Mouse (Mus musculus) C3H10T1/2 (cell line): ENCODE data around the gene Hmga1. TPM values are rescaled to one million over a fixed set of nuclear protein-coding genes. Genes with fewer than 3 reads are reported as not detected.

Source experiments
- polyA plus RNA-seq, 2 experiments: library from polyadenylated mRNA; unstranded; fragments of >200 nt; fragmentation: generic; extraction: Trizol; gene quantifications; one replicate each; pipeline ENCODE4 v1.2.1; 2012; ENCODE audit warnings: missing spikeins in 2 of 2

Gene Hmga1
- 100 to 1,000 TPM in 1 of 2 experiments, 10 to 100 TPM in 1; 34.8 to 687 TPM for polyA plus RNA-seq

GRCm38 (mm10) chr17:27556315-27557011, at the start of gene Hmga1:
Gene Hmga1 (plus strand): TSS chr17:27556497.

GRCm38 (mm10) chr17:27521303-27521702, 35.0 kb upstream of the Hmga1 start, which contains the start of gene Grm4:
Gene Grm4 (minus strand): TSS chr17:27521403.

GRCm38 (mm10) chr17:27565163-27565941, 9.1 kb downstream of the Hmga1 start, which contains the start of gene AI413582:
Gene AI413582 (minus strand): TSS chr17:27565756.

Other genes starting within 250 kb of the Hmga1 start
- under 1 TPM in 1 of 2 experiments, not detected in 1; 0.01 TPM for gene Grm4, start 35.1 kb upstream of the Hmga1 start, polyA plus RNA-seq
- 10 to 100 TPM; 39.7 to 77.1 TPM for gene AI413582, start 9.3 kb downstream of the Hmga1 start, polyA plus RNA-seq
- gene Nudt3, start 67.0 kb downstream of the Hmga1 start, polyA plus RNA-seq: 100 to 1,000 TPM in 1 of 2 experiments, 10 to 100 TPM in 1; 98.8 to 115 TPM
- not detected for gene RPS10-NUDT3, start 78.7 kb downstream of the Hmga1 start, polyA plus RNA-seq
- 1,000 to 10,000 TPM; 5,609 to 9,497 TPM for gene Rps10, start 80.2 kb downstream of the Hmga1 start, polyA plus RNA-seq
- gene Pacsin1, start 99.0 kb downstream of the Hmga1 start, polyA plus RNA-seq: under 1 TPM in 1 of 2 experiments, not detected in 1; 0.14 TPM
- gene Spdef, start 172.5 kb downstream of the Hmga1 start, polyA plus RNA-seq: under 1 TPM; 0.08 to 0.18 TPM